Mouse (Mus musculus): ENCODE data around the gene Zfp715.

DNA sequence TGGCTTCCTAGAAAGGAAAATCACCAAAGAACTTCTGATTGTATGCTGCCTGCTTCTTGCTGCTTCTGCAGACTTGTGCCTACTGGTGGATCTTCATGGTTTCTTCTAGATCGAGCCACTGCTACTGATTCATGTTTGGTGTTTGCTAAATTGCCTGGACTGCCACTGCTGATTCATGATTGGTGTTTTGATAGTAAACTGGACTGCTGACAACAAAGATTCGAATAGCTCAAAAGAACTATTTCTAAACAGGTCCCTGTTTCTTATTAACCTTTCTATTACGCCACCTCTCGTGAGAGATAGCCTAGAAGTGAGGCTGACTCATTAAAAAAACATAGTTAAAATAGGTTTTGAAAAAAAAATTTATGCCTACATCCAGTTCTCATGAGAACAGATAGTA lies 48.9 kb upstream of the Zfp715 start:
- TF ChIP-seq POLR2A (IDR thresholded peaks at IDR 0.05; ENCODE audit: borderline replicate concordance, low read depth, low read length) (no peak), CTCF (IDR thresholded peaks at IDR 0.05; ENCODE audit: low read depth, low read length) (no peak)

Measured in bone marrow macrophage, adult 2 months (primary cell).